Mouse (Mus musculus) liver, embryonic 16.5 days (tissue): ENCODE results near the gene Slc27a2. TPM values are rescaled to one million over a fixed set of nuclear protein-coding genes. Genes with fewer than 3 reads are reported as not detected.
"Not testable (repeated sequence)": the region's sequence is repeated elsewhere in the genome, so short reads cannot be mapped to it uniquely, and the experiment has no call there.

ENCODE experiments used
- ATAC-seq: fragments of 200-750 bp; cut with Nextera tagmentation; 2 replicates; pipeline ENCODE4 v1.8.0; 2017; ENCODE audit warnings: low read depth, mild to moderate bottlenecking, moderate number of reproducible peaks, moderate library complexity
- H3K27ac ChIP-seq: fragments of 300-500 bp; sonication (generic); 2 replicates; pipeline ENCODE4 v1.5.1; 2014; ENCODE audit warnings: mild to moderate bottlenecking, low read length
- H3K27me3 ChIP-seq: fragments of 300-500 bp; sonication (generic); 2 replicates; pipeline ENCODE4 v1.6.1; 2014; ENCODE audit warnings: low read depth, low read length, mixed read lengths; ENCODE audit not compliant: control insufficient read depth, insufficient read depth
- H3K36me3 ChIP-seq: fragments of 300-500 bp; sonication (generic); 2 replicates; pipeline ENCODE4 v1.6.1; 2014; ENCODE audit warnings: mild to moderate bottlenecking; ENCODE audit not compliant: control insufficient read depth, insufficient read depth
- H3K4me1 ChIP-seq: fragments of 300-500 bp; sonication (generic); 2 replicates; pipeline ENCODE4 v1.6.1; 2014; ENCODE audit warnings: low read depth, low read length, mixed read lengths; ENCODE audit not compliant: control insufficient read depth
- H3K4me2 ChIP-seq: fragments of 300-500 bp; sonication (generic); 2 replicates; pipeline ENCODE4 v1.6.1; 2014; ENCODE audit warnings: low read depth, low read length, mixed read lengths
- H3K4me3 ChIP-seq: fragments of 300-500 bp; sonication (generic); 2 replicates; pipeline ENCODE4 v1.5.1; 2014; ENCODE audit warnings: low read depth, mild to moderate bottlenecking, low read length
- H3K9ac ChIP-seq: fragments of 300-500 bp; sonication (generic); 2 replicates; pipeline ENCODE4 v1.6.1; 2014; ENCODE audit warnings: low read depth, low read length
- H3K9me3 ChIP-seq: fragments of 300-500 bp; sonication (generic); replicated peaks from 2 replicates; pipeline ENCODE4 v1.6.1; 2016; ENCODE audit warnings: low read length; ENCODE audit not compliant: control insufficient read depth
- WGBS: fragments of 180-500 bp; shearing (Covaris S2); extraction: QIAGEN DNeasy Blood & Tissue Kit; methylation state at CpG from one replicate; pipeline ENCODE4 v1.1.7; 2014; ENCODE audit not compliant: insufficient replicate concordance; 5-methylcytosine and 5-hydroxymethylcytosine counted together
- polyA plus RNA-seq: library from polyadenylated mRNA; unstranded; fragments of >200 nt; fragmentation: Nextera tagmentation; extraction: Ambion mirVana; gene quantifications from 2 replicates; pipeline ENCODE4 v1.2.1, GENCODE M21; 2015

The Slc27a2 gene
- polyA plus RNA-seq, 1 experiment from 2014 or later = 150 TPM

DNA sequence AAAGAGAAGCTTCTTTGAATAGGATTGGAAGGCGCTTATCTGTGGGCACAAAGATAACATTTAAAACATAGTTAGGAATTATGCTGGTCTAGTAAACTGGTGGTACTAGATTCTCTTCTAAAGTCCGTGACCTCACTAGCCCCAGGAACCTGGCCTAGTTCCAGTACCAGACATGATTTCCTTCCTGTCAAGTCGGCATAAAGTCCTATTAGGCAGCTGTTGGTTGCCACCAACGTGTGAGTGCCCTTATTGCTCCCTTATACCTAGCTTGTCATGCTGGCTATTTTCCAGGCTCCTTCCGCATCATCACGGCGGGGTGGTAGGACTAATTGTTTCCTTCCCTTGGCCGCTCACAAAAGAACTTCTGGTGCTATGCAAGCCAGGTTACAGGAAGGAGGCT is 30.2 kb upstream of the Slc27a2 start:
- H3K9me3 ChIP-seq = no peaks in the 10 kb centered on the region
- H3K4me1 ChIP-seq = no peaks in the 10 kb centered on the region
- ATAC-seq = no peak
- no peak overlapping the region for H3K4me2 ChIP-seq
- H3K27ac ChIP-seq = no peak overlapping the region
- H3K9ac ChIP-seq = no peak overlapping the region
- no peaks in the 10 kb centered on the region for H3K27me3 ChIP-seq
- no peak overlapping the region for H3K4me3 ChIP-seq
- WGBS = 61% methylated on average over 8 of the region's 8 CpGs
- no peaks in the 10 kb centered on the region for H3K36me3 ChIP-seq

DNA sequence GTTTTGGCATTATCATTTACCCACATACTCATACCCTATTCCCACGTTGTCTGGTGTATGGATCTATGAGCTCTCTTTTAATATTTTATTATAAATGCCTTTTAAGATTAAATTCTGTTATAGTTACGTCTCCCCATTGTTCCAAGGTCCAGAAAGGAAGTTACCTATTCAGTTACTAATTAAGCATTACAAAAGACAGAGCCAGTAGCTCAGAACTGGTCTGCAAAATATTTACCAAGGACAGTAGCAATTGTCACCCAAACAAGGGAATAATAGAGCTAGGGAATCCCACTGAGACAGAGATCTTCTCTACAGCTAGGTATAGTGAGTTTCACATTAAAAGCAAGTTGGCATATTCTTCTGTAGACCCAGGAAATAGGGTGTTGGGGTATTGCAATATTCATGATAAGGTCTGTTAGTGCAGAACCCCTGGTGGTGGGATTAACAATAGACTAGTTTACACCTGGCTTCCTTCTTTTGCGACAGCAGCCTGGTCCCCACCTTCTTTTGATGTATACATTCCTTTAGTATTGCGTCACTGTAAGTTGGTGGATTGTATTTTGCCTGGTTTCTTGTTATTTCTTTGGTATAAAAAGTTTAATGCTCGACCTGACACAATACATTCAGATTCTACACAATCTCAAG is 29.0 kb upstream of the Slc27a2 start:
- H3K4me1 ChIP-seq, H3K9ac ChIP-seq, H3K27me3 ChIP-seq, H3K36me3 ChIP-seq, ATAC-seq, H3K27ac ChIP-seq, H3K4me2 ChIP-seq, H3K9me3 ChIP-seq, H3K4me3 ChIP-seq: not testable (repeated sequence)
- WGBS = 54% methylated on average over 5 of the region's 5 CpGs

DNA sequence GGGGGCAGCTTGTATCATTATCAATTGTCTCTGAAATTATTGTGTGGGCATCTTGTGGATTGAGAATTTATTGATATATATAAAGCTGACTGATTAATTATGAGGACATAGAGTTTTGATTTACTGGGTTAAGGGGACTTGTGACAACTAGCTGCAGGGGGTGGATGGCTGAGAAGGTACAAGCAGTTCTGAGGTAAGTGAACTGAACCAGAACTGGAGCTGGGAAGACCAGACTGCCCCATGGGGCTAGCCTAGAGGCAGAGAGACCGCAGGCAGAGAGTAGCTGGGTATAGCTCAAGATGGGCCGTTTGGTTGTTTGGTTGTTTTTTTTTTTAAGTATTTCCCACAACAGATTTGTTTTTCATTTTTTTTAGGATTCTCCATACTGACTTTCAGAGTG is 27.9 kb upstream of the Slc27a2 start:
- H3K36me3 ChIP-seq = no peaks in the 10 kb centered on the region
- no peak overlapping the region for H3K4me3 ChIP-seq
- WGBS = 51% methylated on average over 2 of the region's 2 CpGs
- no peaks in the 10 kb centered on the region for H3K4me1 ChIP-seq
- no peak overlapping the region for H3K27ac ChIP-seq
- no peak overlapping the region for H3K4me2 ChIP-seq
- no peaks in the 10 kb centered on the region for H3K9me3 ChIP-seq
- H3K27me3 ChIP-seq = no peaks in the 10 kb centered on the region
- ATAC-seq = no peak
- H3K9ac ChIP-seq = no peak overlapping the region

DNA sequence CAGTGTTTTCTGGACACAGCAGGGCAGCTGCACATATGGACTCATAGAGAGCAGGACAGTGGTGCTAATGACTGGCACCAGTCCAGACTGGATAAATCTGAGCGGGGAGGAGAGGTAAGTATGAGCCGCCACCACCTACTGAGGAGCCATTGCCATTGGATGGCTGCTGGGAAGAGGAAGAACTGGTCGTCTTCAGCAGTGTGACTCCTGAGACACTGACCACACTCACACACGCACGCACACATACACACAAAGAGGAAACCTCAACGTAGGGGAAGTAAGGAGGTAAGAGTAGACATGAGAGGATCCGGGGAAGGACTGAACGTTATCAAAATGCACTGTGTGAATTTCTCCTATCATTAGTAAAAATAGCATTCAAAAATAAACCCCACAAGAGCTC is 24.7 kb upstream of the Slc27a2 start:
- no peaks in the 10 kb centered on the region for H3K27me3 ChIP-seq
- ATAC-seq = no peak
- no peak overlapping the region for H3K27ac ChIP-seq
- WGBS = 33% methylated on average over 8 of the region's 8 CpGs
- no peak overlapping the region for H3K4me3 ChIP-seq
- no peaks in the 10 kb centered on the region for H3K9me3 ChIP-seq
- H3K9ac ChIP-seq = no peak overlapping the region
- no peaks in the 10 kb centered on the region for H3K36me3 ChIP-seq
- no peak overlapping the region for H3K4me2 ChIP-seq
- no peaks in the 10 kb centered on the region for H3K4me1 ChIP-seq

DNA sequence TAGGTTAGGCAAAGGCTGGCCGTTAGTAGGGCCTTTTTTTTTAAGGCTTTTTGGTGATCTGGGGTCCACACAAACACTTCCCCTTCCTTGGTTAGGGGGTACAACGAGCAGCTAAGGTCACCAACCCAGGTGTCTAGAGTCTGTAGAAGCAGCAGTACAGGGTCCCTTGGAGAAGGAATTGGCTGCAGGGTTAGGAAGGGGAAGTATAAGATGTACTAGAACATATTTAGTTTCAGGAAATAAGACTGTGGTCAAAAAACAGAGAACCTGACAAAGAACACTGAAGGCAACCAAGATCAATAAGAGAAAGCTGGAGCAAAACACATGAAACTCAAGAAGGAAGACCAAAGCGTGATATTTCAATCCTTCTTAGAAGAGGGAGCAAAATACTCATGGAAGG is 21.6 kb upstream of the Slc27a2 start:
- Histone ChIP-seq H3K4me1 (no peaks in the 10 kb centered on the region), H3K9me3 (no peaks in the 10 kb centered on the region), H3K4me3 (no peak overlapping the region), H3K4me2 (no peak overlapping the region), H3K9ac (no peak overlapping the region), H3K27me3 (no peaks in the 10 kb centered on the region), H3K27ac (no peak overlapping the region), H3K36me3 (no peaks in the 10 kb centered on the region)
- ATAC-seq = no peak
- 31% methylated on average over 3 of the region's 3 CpGs for WGBS

DNA sequence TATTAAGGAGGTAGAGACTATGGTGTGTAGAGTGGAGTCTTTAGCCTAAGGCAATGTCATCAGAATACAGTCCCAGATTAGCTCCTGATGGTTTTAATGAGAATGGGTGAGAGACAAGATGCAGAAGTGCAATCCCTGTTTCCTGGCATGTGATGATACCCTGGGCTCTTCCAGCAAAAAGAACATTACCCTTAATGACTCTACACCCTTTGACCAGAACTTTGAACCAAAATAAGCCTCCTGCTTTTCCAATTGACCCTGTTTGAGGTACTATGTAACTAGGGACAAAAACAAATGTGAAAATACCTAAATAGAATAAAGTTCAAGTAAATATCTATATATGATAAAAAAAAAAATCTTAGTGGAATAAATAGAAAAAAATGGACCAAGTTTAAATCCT is 14.6 kb upstream of the Slc27a2 start:
- ATAC-seq = no peak

DNA sequence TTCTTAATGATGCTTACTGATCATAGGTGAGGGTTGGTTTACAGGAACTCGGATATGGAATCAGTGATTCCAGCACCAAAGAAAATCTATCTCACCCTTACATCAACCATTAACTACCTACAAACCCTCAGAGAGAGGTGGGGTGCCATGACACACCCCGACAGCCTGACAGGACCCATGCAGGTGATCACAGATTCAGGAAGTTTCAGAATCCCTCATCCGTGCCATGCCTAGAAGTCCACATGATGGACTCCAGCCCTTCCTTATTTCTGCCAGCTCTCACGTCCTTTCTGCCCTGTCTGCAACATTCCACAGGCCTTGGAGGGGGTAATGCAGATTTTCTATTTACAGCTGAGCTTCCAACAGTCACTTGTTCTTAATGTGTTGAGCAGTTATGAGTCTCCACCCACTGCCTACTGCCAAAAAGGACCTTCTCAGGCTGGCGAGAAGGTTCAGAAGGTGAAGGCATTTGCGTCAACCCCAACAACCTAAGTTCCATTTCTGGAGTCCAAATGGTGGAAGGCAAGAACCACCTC is 11.7 kb upstream of the Slc27a2 start:
- no peaks in the 10 kb centered on the region for H3K27me3 ChIP-seq
- no peak overlapping the region for H3K9ac ChIP-seq
- H3K36me3 ChIP-seq = no peaks in the 10 kb centered on the region
- peaks cover 4% of the 10 kb centered on the region; the same call in 1 of the 2 replicates for H3K4me1 ChIP-seq
- WGBS = 53% methylated on average over 6 of the region's 6 CpGs
- no peak overlapping the region for H3K4me2 ChIP-seq
- H3K27ac ChIP-seq = no peak overlapping the region
- H3K4me3 ChIP-seq = no peak overlapping the region
- no peaks in the 10 kb centered on the region for H3K9me3 ChIP-seq
- no peak for ATAC-seq

More for the DNA sequence above, 14.6 kb upstream of the Slc27a2 start:
- H3K9ac ChIP-seq = no peak overlapping the region
- no peaks in the 10 kb centered on the region for H3K4me1 ChIP-seq
- H3K27ac ChIP-seq = no peak overlapping the region
- no peak overlapping the region for H3K4me3 ChIP-seq
- H3K4me2 ChIP-seq = no peak overlapping the region
- no peaks in the 10 kb centered on the region for H3K36me3 ChIP-seq
- no peaks in the 10 kb centered on the region for H3K9me3 ChIP-seq
- H3K27me3 ChIP-seq = no peaks in the 10 kb centered on the region

DNA sequence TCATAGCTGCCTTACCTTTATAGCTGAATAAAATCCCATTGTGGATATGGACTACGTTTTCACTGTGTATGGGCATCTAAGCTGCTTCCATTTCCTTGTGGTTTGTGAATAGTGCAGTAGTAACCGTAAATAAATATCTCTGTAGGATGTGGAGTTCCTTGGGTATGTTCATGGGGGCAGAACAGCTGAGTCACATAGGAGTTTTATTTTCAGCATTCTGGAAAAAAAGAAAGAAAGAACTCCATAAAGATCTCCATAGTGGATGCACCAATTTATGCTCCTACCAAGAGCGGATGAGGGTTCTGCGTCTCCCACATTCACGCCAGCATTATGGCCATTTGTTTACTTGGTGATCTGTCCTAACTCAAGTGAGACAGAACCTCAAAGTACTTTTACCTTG is 10.0 kb upstream of the Slc27a2 start:
- Histone ChIP-seq H3K27ac (no peak overlapping the region), H3K4me1 (peaks cover 4% of the 10 kb centered on the region; the same call in 1 of the 2 replicates), H3K36me3 (no peaks in the 10 kb centered on the region), H3K4me2 (no peak overlapping the region), H3K4me3 (no peak overlapping the region), H3K27me3 (no peaks in the 10 kb centered on the region), H3K9me3 (no peaks in the 10 kb centered on the region), H3K9ac (no peak overlapping the region)
- ATAC-seq = no peak
- WGBS = 71% methylated on average over 5 of the region's 5 CpGs

DNA sequence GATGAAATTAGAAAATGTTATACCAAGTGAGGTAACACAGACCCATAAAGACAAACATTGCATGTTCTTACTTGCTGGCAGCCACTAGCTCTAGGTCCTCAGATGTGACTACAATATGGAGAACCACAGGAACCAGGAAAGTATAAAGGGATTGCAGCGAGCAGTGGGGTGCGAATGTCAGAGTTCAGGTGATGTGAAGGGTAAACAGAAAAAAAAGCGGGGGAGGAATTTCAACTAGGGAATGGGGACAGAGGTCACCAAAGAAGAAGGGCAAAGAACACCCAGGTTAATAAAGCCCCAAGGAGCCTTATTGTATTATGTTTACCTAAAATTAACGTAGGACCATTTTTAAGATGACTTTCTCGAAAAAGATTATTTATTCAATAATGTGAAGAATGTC is 6.9 kb upstream of the Slc27a2 start:
- H3K27ac ChIP-seq = peak overlapping the region; percentile 67
- no peak overlapping the region for H3K4me2 ChIP-seq
- H3K4me3 ChIP-seq = no peak overlapping the region

More for the DNA sequence above, 6.9 kb upstream of the Slc27a2 start:
- ATAC-seq = peak; percentile 72
- Histone ChIP-seq H3K36me3 (no peaks in the 10 kb centered on the region), H3K9me3 (no peaks in the 10 kb centered on the region), H3K27me3 (no peaks in the 10 kb centered on the region), H3K4me1 (peaks cover 4% of the 10 kb centered on the region; the same call in 1 of the 2 replicates), H3K9ac (no peak overlapping the region)
- WGBS = 58% methylated on average over 5 of the region's 5 CpGs
